8 mouse cellular contexts compared by ENCODE assay signal in the genomic region with DNA sequence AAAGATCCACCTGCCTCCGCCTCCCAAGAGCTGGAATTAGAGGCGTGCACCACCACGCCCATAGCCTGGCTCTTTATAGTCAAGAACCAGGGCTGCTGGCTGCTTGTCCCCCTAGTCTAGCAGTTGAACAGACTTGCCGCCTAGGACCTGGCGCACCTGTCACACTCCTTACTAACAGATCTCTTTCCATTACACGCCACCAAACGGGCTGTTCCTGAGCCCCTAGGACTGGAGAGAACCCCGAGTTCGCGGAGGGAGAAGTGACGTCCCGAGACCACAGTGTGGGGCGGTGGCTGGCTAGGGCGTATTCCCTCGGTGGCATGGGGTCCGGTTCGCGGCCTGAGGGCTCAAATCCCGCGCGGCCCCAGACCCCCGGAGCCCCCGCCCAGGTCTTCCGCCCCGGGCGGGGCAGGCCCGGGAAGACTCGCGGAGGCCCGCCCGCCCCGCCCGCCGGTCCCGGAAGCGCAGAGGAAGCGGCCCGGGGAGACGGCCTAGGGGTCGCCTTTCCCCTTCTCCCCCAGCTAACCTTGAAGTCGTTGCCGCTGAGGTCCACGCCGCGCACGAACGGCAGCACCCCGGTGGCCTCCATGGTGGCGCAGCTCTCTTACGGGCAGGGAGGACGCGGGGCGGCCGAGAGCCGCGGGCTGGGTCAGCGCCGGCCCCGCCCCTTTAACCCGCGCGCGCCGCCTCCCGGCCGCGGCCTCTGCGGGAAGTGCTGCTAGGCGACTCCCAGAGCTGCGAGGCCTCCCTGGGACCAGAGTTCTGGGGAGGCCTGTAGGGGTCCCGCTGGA. TPM values are rescaled to one million over a fixed set of nuclear protein-coding genes. Genes with fewer than 3 reads are reported as not detected.
DNase-seq lines count a peak whose midpoint lies in the region; ATAC-seq and TF ChIP-seq lines count a peak whose summit lies in the region.

A gene (minus strand): TSS at position 663 of the 791 bp plus-strand sequence.

- CTCF ChIA-PET in Patski (lab: Charles Lee): interaction anchor here (1.1 to 1.9 kb wide), 4 partner anchors 17 to 102 kb away, joined by 3 to 7 read pairs (median 5); a partner anchor contains a TSS

- in situ Hi-C loops in Patski (cut with MboI; ENCODE audit: low pct_unique_long_range_greater_than_20kb): loop anchor here (10.0 kb wide), 1 partner anchor 108 kb away; a partner anchor contains a TSS

- peaks cover 29% of the 10 kb centered on the region for H3K4me1 ChIP-seq in hindbrain, embryonic 12.5 days

- H3K9ac ChIP-seq in hindbrain, embryonic 12.5 days: peak within 1 kb of the TSS; percentile 89

- under 1% methylated on average over 54 of the region's 71 CpGs for WGBS in hindbrain, embryonic 12.5 days

- H3K9me3 ChIP-seq in hindbrain, embryonic 12.5 days (replicated peaks): no peaks in the 10 kb centered on the region

- peak within 1 kb of the TSS; percentile 75 for H3K4me2 ChIP-seq in hindbrain, embryonic 12.5 days (replicated peaks)

- no peak for DNase-seq in Patski (ENCODE audit: low read depth, low spot score)
- DNase-seq in cerebellum, postnatal 10 days: peak; percentile 87 to 91
- peak; percentile 38 to 76 for DNase-seq in frontal cortex, postnatal 10 days (ENCODE audit: low spot score in 2 of 2)
- peak; percentile 74 to 75 for DNase-seq in layer of hippocampus, postnatal 36 days
- DNase-seq in lung, postnatal 36 days: peak; percentile 86
- DNase-seq in retina, postnatal 1 day: peak; percentile 87
- peak; percentile 67 to 77 for DNase-seq in urinary bladder, adult 18-20 months (ENCODE audit: low spot score in 2 of 2)

- POLR2A ChIA-PET in Patski (lab: Charles Lee): interaction anchor here (0.5 to 1.2 kb wide), 5 partner anchors 19 to 345 kb away, joined by 3 to 6 read pairs (median 3); no protein-coding TSS in a partner anchor

- TF ChIP-seq CTCF in Patski (IDR thresholded peaks at IDR 0.05): no peak

- peak within 1 kb of the TSS; percentile 92 for H3K4me3 ChIP-seq in hindbrain, embryonic 12.5 days

- peaks cover 47% of the 10 kb centered on the region for H3K36me3 ChIP-seq in hindbrain, embryonic 12.5 days

- peak; percentile 70 for ATAC-seq in Patski
- ATAC-seq in hindbrain, embryonic 12.5 days (ENCODE audit: low FRiP score): peak; percentile 77

- no peaks in the 10 kb centered on the region for H3K27me3 ChIP-seq in Patski
- H3K27me3 ChIP-seq in hindbrain, embryonic 12.5 days: no peaks in the 10 kb centered on the region

- peak within 1 kb of the TSS; percentile 83 for H3K27ac ChIP-seq in hindbrain, embryonic 12.5 days

RNA-seq across cellular contexts. Expression of the gene that starts here (rescaled TPM):
- 118 TPM for polyA plus RNA-seq in Patski (2021)
- polyA plus RNA-seq in hindbrain, embryonic 12.5 days (2016; fragmentation: Nextera tagmentation; extraction: Ambion mirVana): 75.5 and 76.7 TPM in 2 replicates
- 10 to 100 TPM; 58.4 to 60.6 TPM for total RNA-seq in layer of hippocampus, postnatal 36 days (2021)
